Mouse (Mus musculus): Measurements from ENCODE around the gene Pef1.

Gene Pef1

GRCm38 (mm10) chr4:130173060-130173822, 70.9 kb downstream of the Pef1 start:
- in situ Hi-C loops (cut with MboI, MseI), result no loop called here

- in situ Hi-C loops (cut with MboI, MseI), result no loop called here
Observed at GRCm38 (mm10) chr4:130173911-130174311, 71.6 kb downstream of the Pef1 start.

- in situ Hi-C loops (cut with MboI, MseI), result no loop called here
Observed at GRCm38 (mm10) chr4:130174335-130175031, 72.1 kb downstream of the Pef1 start.

DNA sequence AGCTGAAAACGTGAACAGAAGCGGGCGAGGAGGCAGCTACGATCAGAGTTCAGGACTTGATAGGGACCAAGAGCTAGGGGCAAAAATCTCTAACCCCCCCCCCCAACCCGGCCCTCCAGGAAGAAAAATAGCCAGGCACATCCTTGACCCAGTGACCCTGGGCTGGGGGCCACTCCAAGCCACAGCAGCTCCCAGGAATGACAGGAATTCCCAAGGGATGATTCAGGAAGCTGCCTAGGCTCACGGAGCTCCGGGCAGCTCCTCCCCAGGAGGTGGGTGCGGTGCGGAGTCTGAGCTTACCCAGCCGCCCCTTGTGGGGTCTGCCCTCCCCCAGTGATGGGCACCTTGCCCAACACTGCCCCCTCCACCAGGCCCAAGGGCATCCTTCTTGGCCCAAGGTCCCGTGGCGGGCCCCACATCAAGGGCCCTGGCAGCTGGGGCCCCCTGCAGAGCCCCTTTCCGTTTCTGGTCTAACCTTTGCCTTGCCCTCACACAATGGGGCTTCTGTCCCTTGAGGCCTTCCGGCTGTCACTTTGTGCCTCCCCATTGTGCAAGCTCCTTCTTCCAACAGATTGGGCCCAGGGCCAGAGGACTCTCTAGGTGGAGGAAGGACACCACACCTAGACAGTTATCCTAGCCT, 72.8 kb downstream of the Pef1 start, which contains the start of gene Tinagl1:
Gene Tinagl1, minus strand, starts transcription at position 51 of the 640 bp plus-strand sequence.
- in situ Hi-C loops (cut with MboI, MseI), result no loop called here

DNA sequence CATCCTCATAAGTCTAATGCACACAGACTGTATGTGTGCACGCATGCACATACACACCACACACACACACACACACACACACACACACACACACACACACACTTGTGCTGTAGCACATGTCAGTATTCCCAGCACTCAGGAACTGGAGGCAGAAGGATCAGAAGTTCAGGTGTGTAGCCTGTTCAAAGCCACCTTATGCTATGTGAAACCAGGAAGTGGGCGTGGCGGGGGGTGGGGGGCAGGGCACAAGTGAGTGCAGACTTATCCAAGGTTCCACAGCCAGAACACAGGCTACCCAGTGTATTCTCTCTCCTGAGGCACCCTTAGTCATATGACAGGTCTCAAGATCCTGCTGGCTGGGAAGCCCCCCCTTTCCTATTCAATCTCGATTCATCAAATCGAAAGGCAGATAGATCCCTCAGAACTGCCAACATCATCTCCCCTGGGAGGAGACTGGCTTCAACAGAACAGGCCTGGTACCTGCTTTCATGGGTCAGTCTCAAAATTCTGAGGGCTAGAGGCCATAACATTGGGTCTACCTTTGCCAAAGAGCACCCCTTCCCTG, 73.9 kb downstream of the Pef1 start:
- in situ Hi-C loops (cut with MboI, MseI), result no loop called here

DNA sequence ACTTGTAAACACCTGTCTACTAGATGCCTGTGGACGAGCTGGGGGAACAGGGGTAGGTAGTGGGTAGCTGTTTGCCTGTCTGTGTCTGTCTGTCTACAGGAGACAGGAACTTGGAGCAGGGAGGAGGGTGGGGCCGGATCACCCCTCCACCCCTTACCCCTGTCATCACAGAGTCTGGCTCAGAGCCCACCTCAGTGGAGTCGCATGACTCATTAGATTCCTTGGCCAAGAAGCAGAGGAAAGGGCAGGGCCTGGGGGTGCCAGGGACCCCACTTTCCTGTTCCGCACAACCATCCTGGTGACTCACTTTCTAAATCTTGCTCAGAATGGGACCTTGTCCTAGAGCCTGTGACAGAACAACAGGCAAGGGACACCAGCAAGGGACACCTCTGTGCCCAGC, 74.7 kb downstream of the Pef1 start:
- in situ Hi-C loops (cut with MboI, MseI), result no loop called here

DNA sequence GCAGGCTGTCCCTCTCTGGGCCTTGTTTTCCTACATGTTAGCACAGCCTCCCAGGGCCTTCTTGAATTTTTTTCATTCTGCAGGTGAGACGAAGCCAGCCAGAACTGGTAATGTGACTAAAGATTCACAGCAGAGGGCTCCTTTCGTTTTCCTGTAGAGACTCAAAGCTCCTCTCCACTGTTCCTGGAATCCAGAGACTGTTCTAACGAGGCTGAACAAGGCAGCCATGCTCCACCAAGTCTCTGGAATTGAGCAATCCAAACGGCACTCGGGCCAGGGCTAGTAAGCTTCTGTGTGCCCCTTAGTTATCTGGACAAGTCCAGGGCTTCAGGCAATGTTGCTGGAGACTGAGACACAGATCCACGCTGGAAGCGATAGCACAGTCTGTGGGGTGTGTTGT, 75.2 kb downstream of the Pef1 start:
- in situ Hi-C loops (cut with MboI, MseI), result no loop called here

Measured in T-helper 17 cell (primary cell).